Mouse (Mus musculus): Measurements from ENCODE around the gene Smap1. TPM values are rescaled to one million over a fixed set of nuclear protein-coding genes. Genes with fewer than 3 reads are reported as not detected.

The Smap1 gene
- polyA plus RNA-seq, 1 experiment from 2014 or later: 46.6 TPM

- Histone ChIP-seq H3K27ac (replicated peaks; ENCODE audit: low read depth, low read length) (no peak overlapping the region), H3K36me3 (replicated peaks; ENCODE audit: control insufficient read depth, insufficient read depth, low read depth, low read length) (no peaks in the 10 kb centered on the region), H3K4me2 (ENCODE audit: low read depth, low read length) (no peak overlapping the region), H3K9ac (replicated peaks; ENCODE audit: low read length) (no peak overlapping the region), H3K4me1 (ENCODE audit: control insufficient read depth, insufficient read depth, low read length) (no peaks in the 10 kb centered on the region), H3K4me3 (ENCODE audit: low read depth, low read length) (no peak overlapping the region), H3K9me3 (replicated peaks; ENCODE audit: control insufficient read depth, low read length) (no peaks in the 10 kb centered on the region), H3K27me3 (ENCODE audit: control insufficient read depth, insufficient read depth, low read length) (no peaks in the 10 kb centered on the region)
- 56% methylated on average over 8 of the region's 8 CpGs for WGBS
- ATAC-seq (replicated peaks; ENCODE audit: insufficient number of reproducible peaks, low FRiP score, low TSS enrichment, low read depth) (no peak), DNase-seq (ENCODE audit: low spot score) (no peak)
These were observed 12.7 kb upstream of the Smap1 start for GRCm38 (mm10) chr1:23934669-23935407.

DNA sequence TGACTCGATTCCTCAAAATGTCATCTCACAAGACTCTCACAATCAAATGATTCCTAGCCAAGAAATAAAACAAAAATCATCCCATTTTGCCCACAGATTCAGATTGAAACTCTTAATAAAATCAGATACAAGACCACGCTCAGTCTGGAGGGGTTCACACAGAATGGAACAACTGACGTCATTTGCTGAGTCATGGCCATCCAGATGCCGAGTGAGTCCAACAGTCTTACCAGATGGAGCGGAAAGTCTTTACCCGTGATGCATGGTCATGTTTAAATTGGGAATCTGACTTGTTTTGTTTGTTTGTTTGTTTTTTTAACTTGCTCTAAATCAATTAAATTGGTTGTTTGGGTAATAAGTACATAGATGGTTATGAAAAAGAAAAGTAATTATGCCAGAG lies 7.3 kb upstream of the Smap1 start:
- DNase-seq (ENCODE audit: low spot score) (no peak), ATAC-seq (replicated peaks; ENCODE audit: insufficient number of reproducible peaks, low FRiP score, low TSS enrichment, low read depth) (no peak)
- H3K9ac ChIP-seq (replicated peaks; ENCODE audit: low read length): no peak overlapping the region
- H3K4me1 ChIP-seq (ENCODE audit: control insufficient read depth, insufficient read depth, low read length): no peaks in the 10 kb centered on the region
- H3K27ac ChIP-seq (replicated peaks; ENCODE audit: low read depth, low read length): no peak overlapping the region
- WGBS: 88% methylated on average over 6 of the region's 6 CpGs
- no peaks in the 10 kb centered on the region for H3K36me3 ChIP-seq (replicated peaks; ENCODE audit: control insufficient read depth, insufficient read depth, low read depth, low read length)
- H3K4me2 ChIP-seq (ENCODE audit: low read depth, low read length): no peak overlapping the region
- no peaks in the 10 kb centered on the region for H3K27me3 ChIP-seq (ENCODE audit: control insufficient read depth, insufficient read depth, low read length)
- H3K9me3 ChIP-seq (replicated peaks; ENCODE audit: control insufficient read depth, low read length): no peaks in the 10 kb centered on the region
- no peak overlapping the region for H3K4me3 ChIP-seq (ENCODE audit: low read depth, low read length)

DNA sequence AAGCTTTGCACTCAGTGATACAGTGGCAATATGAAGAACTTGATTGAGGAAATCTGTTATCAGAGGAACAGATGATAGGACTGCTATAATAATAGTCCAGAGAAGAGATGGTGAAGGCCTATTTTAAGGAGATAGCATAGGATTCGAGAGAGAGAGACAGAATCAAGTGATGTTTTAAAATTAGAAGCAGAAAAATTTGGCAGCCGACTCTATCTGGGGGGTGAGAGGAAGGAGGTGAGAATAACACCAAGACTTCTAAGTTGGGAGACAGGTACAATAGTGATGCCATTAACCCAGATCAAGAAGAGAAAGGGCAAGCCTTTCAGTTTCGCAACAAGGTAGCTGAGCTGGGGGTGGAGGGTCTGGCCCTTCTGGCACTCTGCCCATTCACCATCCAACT lies 6.3 kb upstream of the Smap1 start:
- H3K4me1 ChIP-seq (ENCODE audit: control insufficient read depth, insufficient read depth, low read length): no peaks in the 10 kb centered on the region
- ATAC-seq (replicated peaks; ENCODE audit: insufficient number of reproducible peaks, low FRiP score, low TSS enrichment, low read depth): no peak

GRCm38 (mm10) chr1:23923779-23924708 lies 1.9 kb upstream of the Smap1 start:
- no peak for ATAC-seq (replicated peaks; ENCODE audit: insufficient number of reproducible peaks, low FRiP score, low TSS enrichment, low read depth)
- no peaks in the 10 kb centered on the region for H3K27me3 ChIP-seq (ENCODE audit: control insufficient read depth, insufficient read depth, low read length)
- no peaks in the 10 kb centered on the region for H3K9me3 ChIP-seq (replicated peaks; ENCODE audit: control insufficient read depth, low read length)
- no peaks in the 10 kb centered on the region for H3K4me1 ChIP-seq (ENCODE audit: control insufficient read depth, insufficient read depth, low read length)
- H3K4me2 ChIP-seq (ENCODE audit: low read depth, low read length): no peak overlapping the region
- no peak for DNase-seq (ENCODE audit: low spot score)
- no peak overlapping the region for H3K9ac ChIP-seq (replicated peaks; ENCODE audit: low read length)
- H3K4me3 ChIP-seq (ENCODE audit: low read depth, low read length): no peak overlapping the region
- WGBS: 78% methylated on average over 7 of the region's 7 CpGs
- H3K27ac ChIP-seq (replicated peaks; ENCODE audit: low read depth, low read length): no peak overlapping the region
- no peaks in the 10 kb centered on the region for H3K36me3 ChIP-seq (replicated peaks; ENCODE audit: control insufficient read depth, insufficient read depth, low read depth, low read length)

More for the DNA sequence above, 6.3 kb upstream of the Smap1 start:
- no peaks in the 10 kb centered on the region for H3K36me3 ChIP-seq (replicated peaks; ENCODE audit: control insufficient read depth, insufficient read depth, low read depth, low read length)
- DNase-seq (ENCODE audit: low spot score): no peak
- WGBS: 90% methylated on average over 3 of the region's 3 CpGs
- H3K27ac ChIP-seq (replicated peaks; ENCODE audit: low read depth, low read length): no peak overlapping the region
- H3K4me3 ChIP-seq (ENCODE audit: low read depth, low read length): no peak overlapping the region
- no peaks in the 10 kb centered on the region for H3K27me3 ChIP-seq (ENCODE audit: control insufficient read depth, insufficient read depth, low read length)
- H3K4me2 ChIP-seq (ENCODE audit: low read depth, low read length): no peak overlapping the region
- H3K9ac ChIP-seq (replicated peaks; ENCODE audit: low read length): no peak overlapping the region
- no peaks in the 10 kb centered on the region for H3K9me3 ChIP-seq (replicated peaks; ENCODE audit: control insufficient read depth, low read length)

DNA sequence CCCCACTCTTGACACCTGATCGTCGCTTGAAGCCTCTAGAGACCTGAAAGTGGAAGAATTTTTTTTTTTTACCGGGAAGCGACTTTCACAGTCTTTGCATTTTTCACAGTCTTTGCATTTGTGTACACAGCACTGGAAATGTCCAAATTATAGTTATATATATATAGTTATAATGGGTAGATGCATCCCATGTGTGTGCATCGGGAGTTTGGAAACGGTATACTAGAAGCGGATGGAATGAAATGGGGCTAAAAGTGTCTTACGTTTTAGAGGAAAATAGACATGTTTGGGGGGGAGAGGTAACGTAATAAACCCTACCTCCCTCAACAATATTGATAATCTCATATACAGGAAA lies 390 bp upstream of the Smap1 start:
- ATAC-seq (replicated peaks; ENCODE audit: insufficient number of reproducible peaks, low FRiP score, low TSS enrichment, low read depth) (no peak), DNase-seq (ENCODE audit: low spot score) (no peak)
- H3K9me3 ChIP-seq (replicated peaks; ENCODE audit: control insufficient read depth, low read length): no peaks in the 10 kb centered on the region
- H3K36me3 ChIP-seq (replicated peaks; ENCODE audit: control insufficient read depth, insufficient read depth, low read depth, low read length): no peaks in the 10 kb centered on the region
- H3K4me3 ChIP-seq (ENCODE audit: low read depth, low read length): peak overlapping the region; percentile 88
- peak overlapping the region; percentile 44; the same call in 1 of the 2 replicates for H3K9ac ChIP-seq (replicated peaks; ENCODE audit: low read length)
- no peak overlapping the region for H3K27ac ChIP-seq (replicated peaks; ENCODE audit: low read depth, low read length)
- 30% methylated on average over 9 of the region's 9 CpGs for WGBS
- H3K27me3 ChIP-seq (ENCODE audit: control insufficient read depth, insufficient read depth, low read length): no peaks in the 10 kb centered on the region
- H3K4me2 ChIP-seq (ENCODE audit: low read depth, low read length): peak overlapping the region; percentile 47
- no peaks in the 10 kb centered on the region for H3K4me1 ChIP-seq (ENCODE audit: control insufficient read depth, insufficient read depth, low read length)

- Histone ChIP-seq H3K9ac (replicated peaks; ENCODE audit: low read length) (no peak overlapping the region), H3K27me3 (ENCODE audit: control insufficient read depth, insufficient read depth, low read length) (no peaks in the 10 kb centered on the region), H3K9me3 (replicated peaks; ENCODE audit: control insufficient read depth, low read length) (no peaks in the 10 kb centered on the region), H3K4me3 (ENCODE audit: low read depth, low read length) (no peak overlapping the region), H3K36me3 (replicated peaks; ENCODE audit: control insufficient read depth, insufficient read depth, low read depth, low read length) (no peaks in the 10 kb centered on the region), H3K4me2 (ENCODE audit: low read depth, low read length) (no peak overlapping the region), H3K27ac (replicated peaks; ENCODE audit: low read depth, low read length) (no peak overlapping the region), H3K4me1 (ENCODE audit: control insufficient read depth, insufficient read depth, low read length) (no peaks in the 10 kb centered on the region)
- no peak for ATAC-seq (replicated peaks; ENCODE audit: insufficient number of reproducible peaks, low FRiP score, low TSS enrichment, low read depth)
- DNase-seq (ENCODE audit: low spot score): peak; percentile 34
- WGBS: 38% methylated on average over 2 of the region's 2 CpGs
These were observed 1.8 kb downstream of the Smap1 start for GRCm38 (mm10) chr1:23920275-23920674.

DNA sequence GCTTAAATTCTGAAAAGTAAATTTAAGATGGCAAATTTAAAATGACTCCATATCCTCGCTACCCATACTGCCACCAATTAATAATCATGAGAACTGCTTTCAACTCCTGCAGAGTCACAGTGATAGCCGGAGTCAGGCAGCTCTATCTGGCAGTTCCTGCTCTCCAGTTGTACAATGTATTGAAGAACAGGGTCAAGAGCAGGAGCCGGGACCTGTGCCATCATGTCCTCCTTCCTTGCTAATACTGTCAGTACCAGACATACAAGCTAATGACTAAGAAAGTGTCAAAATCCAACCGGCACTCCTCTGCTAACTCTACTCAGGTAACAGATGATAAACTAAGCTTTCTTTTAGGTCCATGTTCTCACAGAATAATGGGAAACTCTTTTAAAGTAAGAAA lies 3.0 kb downstream of the Smap1 start:
- Histone ChIP-seq H3K4me3 (ENCODE audit: low read depth, low read length) (no peak overlapping the region), H3K4me2 (ENCODE audit: low read depth, low read length) (no peak overlapping the region), H3K27me3 (ENCODE audit: control insufficient read depth, insufficient read depth, low read length) (no peaks in the 10 kb centered on the region), H3K9ac (replicated peaks; ENCODE audit: low read length) (no peak overlapping the region), H3K27ac (replicated peaks; ENCODE audit: low read depth, low read length) (no peak overlapping the region), H3K36me3 (replicated peaks; ENCODE audit: control insufficient read depth, insufficient read depth, low read depth, low read length) (no peaks in the 10 kb centered on the region), H3K4me1 (ENCODE audit: control insufficient read depth, insufficient read depth, low read length) (no peaks in the 10 kb centered on the region), H3K9me3 (replicated peaks; ENCODE audit: control insufficient read depth, low read length) (no peaks in the 10 kb centered on the region)
- ATAC-seq (replicated peaks; ENCODE audit: insufficient number of reproducible peaks, low FRiP score, low TSS enrichment, low read depth) (no peak), DNase-seq (ENCODE audit: low spot score) (no peak)
- 91% methylated on average over 4 of the region's 4 CpGs for WGBS

- Histone ChIP-seq H3K27me3 (ENCODE audit: control insufficient read depth, insufficient read depth, low read length) (no peaks in the 10 kb centered on the region), H3K9ac (replicated peaks; ENCODE audit: low read length) (no peak overlapping the region), H3K4me1 (ENCODE audit: control insufficient read depth, insufficient read depth, low read length) (no peaks in the 10 kb centered on the region), H3K36me3 (replicated peaks; ENCODE audit: control insufficient read depth, insufficient read depth, low read depth, low read length) (no peaks in the 10 kb centered on the region), H3K27ac (replicated peaks; ENCODE audit: low read depth, low read length) (no peak overlapping the region), H3K4me3 (ENCODE audit: low read depth, low read length) (no peak overlapping the region), H3K4me2 (ENCODE audit: low read depth, low read length) (no peak overlapping the region), H3K9me3 (replicated peaks; ENCODE audit: control insufficient read depth, low read length) (no peaks in the 10 kb centered on the region)
- no peak for DNase-seq (ENCODE audit: low spot score)
- ATAC-seq (replicated peaks; ENCODE audit: insufficient number of reproducible peaks, low FRiP score, low TSS enrichment, low read depth): no peak
- 87% methylated on average over 4 of the region's 4 CpGs for WGBS
These were observed 6.6 kb downstream of the Smap1 start for GRCm38 (mm10) chr1:23915483-23915882.

All from embryonic facial prominence, embryonic 11.5 days (tissue).